Mouse (Mus musculus) liver, adult 2 months (tissue): ENCODE data around the gene Larp1.

ENCODE experiments used
- CTCF ChIP-seq: fragments of 200-500 bp; IDR thresholded peaks from 2 replicates; pipeline ENCODE4 v1.5.1; 2011; ENCODE audit warnings: low read depth, low read length, control low read depth
- POLR2A ChIP-seq: fragments of 200-500 bp; IDR thresholded peaks from 2 replicates; pipeline ENCODE4 v1.6.1; 2011; ENCODE audit warnings: low read length, control low read depth; ENCODE audit not compliant: insufficient read depth; ENCODE audit errors: extremely low read depth

- TF ChIP-seq POLR2A (no peak), CTCF (no peak)
These were observed 94.4 kb downstream of the Larp1 start for GRCm38 (mm10) chr11:58103344-58103653.
